Mouse (Mus musculus) lung, adult 2 months (tissue): ENCODE results near the gene Strn4. TPM values are rescaled to one million over a fixed set of nuclear protein-coding genes. Genes with fewer than 3 reads are reported as not detected.

Experiments
- DNase-seq: peaks from one replicate; pipeline ENCODE4 v3.0.0; 2022
- H3K4me1 ChIP-seq: fragments of 200-500 bp; 2 replicates; pipeline ENCODE4 v1.6.1; 2011; ENCODE audit warnings: low read length; ENCODE audit not compliant: control insufficient read depth, insufficient read depth
- H3K4me3 ChIP-seq: fragments of 200-500 bp; replicated peaks from 2 replicates; pipeline ENCODE3; 2011; ENCODE audit warnings: low read depth, mild to moderate bottlenecking, control low read depth, low read length; ENCODE audit errors: extremely low read depth
- CTCF ChIP-seq: fragments of 200-500 bp; IDR thresholded peaks from 2 replicates; pipeline ENCODE4 v1.5.1; 2011; ENCODE audit warnings: mild to moderate bottlenecking, low read length, control low read depth; ENCODE audit not compliant: insufficient read depth
- POLR2A ChIP-seq: fragments of 200-500 bp; IDR thresholded peaks from 2 replicates; pipeline ENCODE4 v1.6.1; 2011; ENCODE audit warnings: low read depth, mild to moderate bottlenecking, control low read depth, low read length, borderline replicate concordance; ENCODE audit errors: extremely low read depth
- WGBS: fragments of 180-500 bp; shearing (Covaris S2); methylation state at CpG from one replicate; pipeline ENCODE4 v1.1.7; 2018; 5-methylcytosine and 5-hydroxymethylcytosine counted together
- polyA plus RNA-seq: library from polyadenylated mRNA; depleted of rRNA; stranded (reverse); fragments of >200 nt; gene quantifications from 2 replicates; pipeline ENCODE4 v1.2.3, GENCODE M21; 2012; rRNA removed

Strn4 gene
- 164 and 180 TPM in 2 replicates for polyA plus RNA-seq

DNA sequence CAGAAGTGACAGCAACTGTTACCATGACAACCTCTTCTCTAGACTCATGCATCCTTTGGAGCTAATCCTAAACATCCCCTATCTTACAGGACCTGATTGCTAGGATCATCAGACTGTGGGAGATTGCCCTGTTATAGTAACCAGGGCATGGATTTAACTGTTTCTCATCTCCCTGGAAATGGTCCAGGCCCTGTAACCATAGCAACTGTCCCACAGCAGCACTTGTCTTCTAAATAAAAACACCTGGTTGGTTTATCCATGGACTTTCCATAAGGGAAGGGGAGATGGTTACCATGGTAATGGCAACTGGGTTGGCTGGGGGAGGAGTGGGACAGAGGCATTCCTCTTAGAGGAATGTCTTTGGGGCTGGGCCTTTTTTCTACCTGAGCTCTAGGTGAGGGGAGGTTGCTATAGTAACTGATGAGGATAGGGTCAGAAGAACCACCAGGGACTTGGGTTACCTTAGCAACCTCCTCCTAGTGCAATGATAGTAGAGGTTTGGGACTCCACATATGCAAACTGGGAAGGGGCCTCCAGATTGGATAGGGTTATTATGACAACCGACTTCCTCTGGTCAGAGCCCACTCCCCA is at the start of gene Strn4:
Gene Strn4, plus strand, starts transcription at position 539 of the 591 bp plus-strand sequence.
- TF ChIP-seq POLR2A (no peak), CTCF (no peak)
- DNase-seq, result no peak
- 15% methylated on average over 1 of the region's 1 CpGs for WGBS
- peaks cover 16% of the 10 kb centered on the region for H3K4me1 ChIP-seq
- peak within 1 kb of the TSS; percentile 92 for H3K4me3 ChIP-seq

GRCm38 (mm10) chr7:16766443-16766842 is 49.2 kb upstream of the Strn4 start:
- Histone ChIP-seq H3K4me3 (no peak overlapping the region), H3K4me1 (peaks cover 5% of the 10 kb centered on the region)
- TF ChIP-seq POLR2A (no peak), CTCF (no peak)
- 67% methylated on average over 2 of the region's 2 CpGs for WGBS
- DNase-seq, result no peak

- no peak for TF ChIP-seq CTCF
- TF ChIP-seq POLR2A, result no peak
- DNase-seq, result no peak
- 63% methylated on average over 5 of the region's 5 CpGs for WGBS
Measured at GRCm38 (mm10) chr7:16775888-16776287, 39.8 kb upstream of the Strn4 start.

DNA sequence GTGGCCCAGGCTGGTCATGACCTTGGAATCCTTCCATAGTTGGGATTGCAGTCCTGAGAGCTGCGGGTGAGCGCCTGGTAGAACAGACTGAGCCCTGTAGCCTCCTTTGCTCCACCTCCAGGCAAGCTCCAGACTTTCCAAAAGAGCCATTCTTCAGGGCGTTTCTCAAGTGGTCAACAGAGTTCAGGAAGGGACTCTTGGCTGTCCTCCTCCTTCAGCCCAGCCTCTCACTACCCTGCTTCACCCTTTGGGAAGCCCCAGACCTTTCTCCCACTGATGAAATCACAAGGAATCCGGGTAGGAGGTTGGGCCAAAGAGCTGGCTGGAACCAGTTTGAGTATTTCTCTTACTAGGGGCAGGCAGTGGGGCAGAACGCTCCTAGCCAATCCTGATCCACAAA is 35.6 kb upstream of the Strn4 start:
- peak; percentile 60 for DNase-seq
- 45% methylated on average over 5 of the region's 5 CpGs for WGBS
- TF ChIP-seq POLR2A, result peak; percentile 28; the same call in 1 of the 2 replicates
- no peak for TF ChIP-seq CTCF
- Histone ChIP-seq H3K4me3 (no peak overlapping the region), H3K4me1 (peaks cover 2% of the 10 kb centered on the region)

More at GRCm38 (mm10) chr7:16775888-16776287, 39.8 kb upstream of the Strn4 start:
- Histone ChIP-seq H3K4me1 (peaks cover 2% of the 10 kb centered on the region), H3K4me3 (no peak overlapping the region)

- Histone ChIP-seq H3K4me1 (peaks cover 2% of the 10 kb centered on the region), H3K4me3 (peak within 1 kb of the TSS; percentile 70)
- TF ChIP-seq POLR2A, result peak; percentile 98
- TF ChIP-seq CTCF, result no peak
- DNase-seq, result peak; percentile 93
- 3% methylated on average over 34 of the region's 34 CpGs for WGBS
Measured at GRCm38 (mm10) chr7:16780825-16781554, 34.7 kb upstream of the Strn4 start, which contains the start of gene Slc1a5. Gene Slc1a5 (plus strand): TSS chr7:16781340.

- no peak for TF ChIP-seq POLR2A
- no peak for TF ChIP-seq CTCF
- Histone ChIP-seq H3K4me3 (peak overlapping the region; percentile 70), H3K4me1 (peaks cover 2% of the 10 kb centered on the region)
- WGBS, result under 1% methylated on average over 10 of the region's 10 CpGs
- DNase-seq, result no peak
Measured at GRCm38 (mm10) chr7:16781555-16781815, 34.2 kb upstream of the Strn4 start.

GRCm38 (mm10) chr7:16781816-16782554 is 33.7 kb upstream of the Strn4 start:
- 1% methylated on average over 60 of the region's 60 CpGs for WGBS
- TF ChIP-seq POLR2A (no peak), CTCF (no peak)
- peak; percentile 41 for DNase-seq
- Histone ChIP-seq H3K4me3 (peak overlapping the region; percentile 70), H3K4me1 (peaks cover 2% of the 10 kb centered on the region)

GRCm38 (mm10) chr7:16782555-16783125 is 33.0 kb upstream of the Strn4 start:
- Histone ChIP-seq H3K4me1 (peaks cover 2% of the 10 kb centered on the region), H3K4me3 (peak overlapping the region; percentile 70)
- 23% methylated on average over 11 of the region's 11 CpGs for WGBS
- DNase-seq, result no peak
- no peak for TF ChIP-seq CTCF
- TF ChIP-seq POLR2A, result no peak

DNA sequence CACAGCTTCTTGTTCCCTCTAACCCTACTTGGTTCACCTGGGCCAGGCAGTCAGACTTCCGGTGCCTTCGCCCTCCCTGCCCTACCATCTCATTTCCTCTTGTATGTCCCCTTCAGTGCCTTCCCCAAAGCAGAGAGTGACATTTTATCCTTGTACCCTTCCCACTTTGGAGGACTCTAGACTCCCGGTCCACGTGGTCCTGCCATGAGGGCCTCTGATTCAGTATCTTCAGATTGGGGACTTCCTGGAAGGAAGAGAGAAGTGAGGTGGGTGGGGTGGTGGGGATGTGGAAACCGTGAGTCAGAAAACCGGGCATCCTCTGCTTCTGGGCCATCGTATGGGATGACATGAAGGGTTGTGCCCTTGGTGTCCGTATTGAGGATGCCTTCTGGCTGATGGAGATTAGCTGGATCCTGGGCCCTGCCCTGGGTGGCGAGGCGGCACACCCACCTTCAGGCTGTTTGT is 32.4 kb upstream of the Strn4 start:
- Histone ChIP-seq H3K4me3 (peak overlapping the region; percentile 70), H3K4me1 (peaks cover 2% of the 10 kb centered on the region)
- peak; percentile 48 for DNase-seq
- WGBS, result 19% methylated on average over 10 of the region's 10 CpGs
- TF ChIP-seq CTCF, result no peak

- peaks cover 2% of the 10 kb centered on the region for H3K4me1 ChIP-seq
- peak; percentile 34; the same call in 1 of the 2 replicates for TF ChIP-seq POLR2A
- no peak for TF ChIP-seq CTCF
- DNase-seq, result peak; percentile 82
- peak overlapping the region; percentile 70 for H3K4me3 ChIP-seq
- WGBS, result 39% methylated on average over 17 of the region's 17 CpGs
Measured at GRCm38 (mm10) chr7:16783758-16784415, 31.8 kb upstream of the Strn4 start.
